Mouse (Mus musculus): Measurements from ENCODE around the gene Sgsm2.

Sgsm2 gene

GRCm38 (mm10) chr11:74896901-74897677 is at the start of gene Sgsm2:
Gene Sgsm2, minus strand, starts transcription at chr11:74897060.
- peak; percentile 52 to 54 for DNase-seq (ENCODE audit: low spot score in 2 of 2)

- no peak for DNase-seq (ENCODE audit: low spot score in 2 of 2)
These were observed 49.5 kb upstream of the Sgsm2 start for GRCm38 (mm10) chr11:74946348-74946747.

- no peak for DNase-seq (ENCODE audit: low spot score in 2 of 2)
These were observed 33.5 kb upstream of the Sgsm2 start for GRCm38 (mm10) chr11:74930391-74930790.

- no peak for DNase-seq (ENCODE audit: low spot score in 2 of 2)
These were observed 32.3 kb upstream of the Sgsm2 start for GRCm38 (mm10) chr11:74929111-74929510.

- DNase-seq (ENCODE audit: low spot score in 2 of 2) = no peak
These were observed 30.4 kb upstream of the Sgsm2 start for GRCm38 (mm10) chr11:74927236-74927725.

GRCm38 (mm10) chr11:74926388-74927005 is 29.6 kb upstream of the Sgsm2 start:
- DNase-seq (ENCODE audit: low spot score in 2 of 2) = no peak

DNA sequence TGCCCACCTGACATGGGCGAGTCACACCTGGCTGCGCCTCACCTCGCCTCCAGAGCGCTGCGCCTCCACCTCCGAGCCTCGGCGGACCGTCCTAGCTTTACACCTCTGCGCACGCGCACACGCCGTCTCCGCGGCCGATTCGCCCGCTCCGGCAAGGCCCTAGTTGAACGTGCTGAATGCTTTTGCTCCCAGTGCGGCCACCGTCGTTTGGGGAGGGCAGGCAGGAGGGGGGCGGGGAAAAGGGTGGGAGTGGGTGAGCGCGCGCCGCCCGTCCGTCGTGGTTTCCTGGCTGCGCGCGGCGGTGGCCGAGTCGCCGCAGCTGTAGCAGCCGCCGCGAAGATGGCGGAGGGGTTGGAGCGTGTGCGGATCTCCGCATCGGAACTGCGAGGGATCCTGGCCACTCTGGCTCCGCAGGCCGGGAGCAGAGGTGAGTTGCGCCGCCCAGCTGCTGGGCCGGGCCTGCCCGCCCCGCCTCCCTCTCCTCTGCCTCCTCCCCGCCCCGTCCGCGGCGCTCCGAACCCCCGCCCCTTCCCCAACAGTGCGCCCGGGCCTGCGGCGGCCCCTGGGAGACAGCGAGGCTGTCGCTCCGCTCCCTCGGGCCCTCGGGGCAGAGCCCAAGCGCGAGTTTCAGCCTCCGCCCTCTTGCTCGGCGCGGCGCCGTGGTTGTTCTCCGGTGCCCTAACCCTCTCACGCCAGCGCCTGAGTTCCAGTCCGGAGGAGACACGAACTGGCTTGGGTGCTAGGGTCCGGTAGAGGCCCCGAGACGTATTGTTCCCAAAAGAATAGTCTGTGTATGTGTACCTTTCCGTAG is 28.9 kb upstream of the Sgsm2 start, which contains the start of the genes Smg6 and Srr:
TSS of gene Smg6 (plus strand) at position 247 of the 811 bp plus-strand sequence.
TSS of gene Srr (minus strand) at position 372 of the 811 bp plus-strand sequence.
- DNase-seq (ENCODE audit: low spot score in 2 of 2) = peak; percentile 87 to 89

- no peak for DNase-seq (ENCODE audit: low spot score in 2 of 2)
These were observed 27.3 kb upstream of the Sgsm2 start for GRCm38 (mm10) chr11:74924149-74924548.

DNA sequence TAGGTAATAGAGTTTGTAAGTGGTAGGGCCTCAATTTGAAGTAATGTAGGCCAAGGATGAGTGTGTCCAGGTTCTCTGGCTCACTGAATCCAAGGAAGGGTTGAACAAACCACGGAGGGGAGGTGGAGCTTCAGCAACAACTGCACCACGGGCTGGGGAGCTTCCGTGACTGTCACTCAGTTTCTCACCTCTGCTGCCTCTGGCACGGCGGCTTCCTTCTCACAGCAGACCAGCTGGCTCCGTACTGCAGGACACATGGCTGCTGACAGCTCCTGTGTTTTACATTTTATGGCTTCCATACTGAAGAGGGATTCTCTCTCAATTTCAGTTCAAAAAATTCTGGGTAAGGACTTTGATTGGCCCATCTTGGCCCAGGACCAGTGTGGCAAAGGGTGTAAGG is 22.4 kb upstream of the Sgsm2 start:
- no peak for DNase-seq (ENCODE audit: low spot score in 2 of 2)

- DNase-seq (ENCODE audit: low spot score in 2 of 2) = no peak
These were observed 15.6 kb upstream of the Sgsm2 start for GRCm38 (mm10) chr11:74912492-74912891.

DNA sequence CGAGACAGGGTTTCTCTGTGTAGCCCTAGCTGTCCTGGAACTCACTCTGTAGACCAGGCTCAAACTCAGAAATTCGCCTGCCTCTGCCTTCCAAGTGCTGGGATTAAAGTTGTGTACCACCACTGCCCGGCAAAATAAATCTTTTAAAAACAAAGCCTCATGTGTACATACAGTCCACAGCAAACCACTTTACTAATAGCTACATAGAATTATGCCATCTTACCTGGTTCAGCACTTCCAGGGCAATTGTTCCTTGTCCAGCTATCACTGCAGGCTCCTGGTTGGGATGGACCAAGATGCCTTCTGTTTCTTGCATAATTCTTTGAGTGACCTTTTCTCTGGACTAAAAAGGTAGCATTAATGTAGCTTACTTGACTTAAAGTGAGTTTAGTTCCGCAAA is 13.1 kb upstream of the Sgsm2 start:
- DNase-seq (ENCODE audit: low spot score in 2 of 2) = no peak

DNA sequence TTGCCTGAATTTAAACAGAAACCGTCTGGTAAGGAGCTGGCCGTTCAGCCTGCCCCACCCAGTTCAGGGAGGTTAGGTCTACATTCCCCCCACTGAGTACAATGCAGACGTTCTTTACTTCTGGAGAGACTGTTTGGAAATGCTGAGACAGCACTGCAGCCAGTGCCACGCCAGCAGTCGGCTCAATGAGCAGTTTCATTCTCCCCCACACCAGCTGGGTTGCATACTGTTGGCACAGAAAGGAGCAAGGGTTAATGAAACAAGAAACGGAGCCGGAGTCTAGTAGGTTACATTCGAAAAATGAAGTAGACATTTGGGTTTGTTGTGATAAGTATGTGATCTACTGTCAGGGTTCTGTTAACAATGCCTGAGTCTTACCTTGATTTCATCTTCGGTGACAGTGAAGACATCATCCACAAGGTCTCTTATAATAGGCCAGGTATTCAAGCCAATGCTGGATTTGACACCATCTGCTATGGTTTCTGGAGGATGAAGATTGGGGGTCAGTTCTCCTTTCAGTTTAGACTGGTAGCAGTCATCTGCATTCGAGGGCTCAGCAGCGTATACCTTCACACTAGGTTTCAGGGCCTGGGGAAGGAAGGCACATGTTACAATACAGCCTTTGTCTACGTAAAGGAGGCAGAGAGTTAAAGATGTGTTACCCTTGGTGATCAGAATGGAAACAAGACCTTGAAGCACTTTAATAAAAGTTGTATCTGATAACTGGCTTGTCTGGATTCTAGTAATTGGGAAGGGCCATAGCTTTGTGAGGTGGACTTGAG is 11.9 kb upstream of the Sgsm2 start:
- DNase-seq (ENCODE audit: low spot score in 2 of 2) = no peak

DNA sequence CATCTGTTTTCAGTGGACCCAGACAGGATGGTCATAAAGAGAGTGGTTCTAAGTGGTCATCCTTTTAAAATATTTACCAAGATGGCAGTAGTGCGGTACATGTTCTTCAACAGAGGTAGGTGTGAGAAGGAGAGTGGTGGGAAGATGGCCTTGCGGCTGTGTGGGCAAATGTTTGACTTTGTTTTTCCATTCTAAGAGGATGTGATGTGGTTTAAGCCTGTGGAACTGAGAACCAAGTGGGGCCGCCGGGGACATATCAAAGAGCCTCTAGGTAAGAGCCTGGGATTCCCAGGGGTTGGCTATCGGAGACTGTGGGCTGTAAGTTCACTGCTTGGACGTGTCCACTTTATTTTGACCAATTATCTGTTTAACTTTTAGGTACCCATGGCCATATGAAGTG is 11.0 kb upstream of the Sgsm2 start:
- no peak for DNase-seq (ENCODE audit: low spot score in 2 of 2)

DNA sequence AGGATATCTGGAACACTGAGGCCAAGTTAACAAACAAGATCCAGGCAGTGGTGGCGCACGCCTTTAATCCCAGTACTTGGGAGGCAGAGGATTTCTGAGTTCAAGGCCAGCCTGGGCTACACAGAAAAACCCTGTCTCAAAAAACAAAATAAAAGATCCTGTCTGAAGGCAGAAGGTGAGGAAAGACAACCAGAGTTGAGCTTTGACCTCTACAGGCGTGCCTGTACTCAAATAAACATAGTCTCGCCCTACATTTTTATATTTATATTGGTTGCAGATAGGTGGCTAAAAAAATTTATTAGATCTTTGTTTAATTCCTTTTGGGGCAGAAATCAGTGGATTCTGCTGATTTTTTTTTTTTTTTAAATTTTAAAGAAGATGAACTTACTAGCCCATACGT is 5.6 kb upstream of the Sgsm2 start:
- DNase-seq (ENCODE audit: low spot score in 2 of 2) = no peak

DNA sequence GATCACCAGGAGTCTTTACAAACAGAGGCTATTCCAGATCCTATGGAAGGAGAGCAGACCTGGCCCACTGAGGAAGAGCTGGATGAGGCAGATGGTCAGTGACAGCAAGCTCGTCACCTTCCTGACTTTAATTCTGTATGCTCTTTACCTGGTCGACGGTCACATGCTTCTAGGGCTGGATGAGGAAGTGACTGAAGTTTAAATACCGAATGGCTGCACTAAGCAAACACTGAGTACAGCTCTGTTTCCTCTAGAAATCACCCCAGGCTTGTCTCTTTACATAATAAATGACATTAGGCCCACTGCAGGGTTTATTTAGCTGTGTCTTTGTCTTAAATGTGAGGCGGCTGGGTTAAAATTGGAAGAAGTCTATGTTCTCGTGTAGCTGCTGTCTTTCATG is 4.7 kb upstream of the Sgsm2 start:
- DNase-seq (ENCODE audit: low spot score in 2 of 2) = no peak

DNA sequence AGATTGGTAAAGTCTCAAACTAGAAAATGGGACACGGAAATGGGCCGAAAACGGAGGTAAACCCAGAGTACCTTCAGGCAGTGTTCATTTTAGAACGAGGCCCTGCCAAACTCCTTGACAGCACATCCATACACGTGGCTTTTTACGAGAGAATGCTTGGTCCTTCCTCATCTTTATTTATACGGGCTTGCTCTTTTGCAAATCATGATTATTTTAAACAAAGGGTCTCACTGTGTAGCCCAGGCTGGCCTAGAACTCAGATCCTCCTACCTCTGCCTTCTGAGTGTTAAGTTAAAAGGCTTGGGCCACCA is 1.6 kb upstream of the Sgsm2 start:
- no peak for DNase-seq (ENCODE audit: low spot score in 2 of 2)

GRCm38 (mm10) chr11:74897678-74898516 is 1.0 kb upstream of the Sgsm2 start, which contains the start of gene Tsr1:
Gene Tsr1, plus strand, starts transcription at chr11:74898071.
- DNase-seq (ENCODE audit: low spot score in 2 of 2) = peak; percentile 84 to 88

- DNase-seq (ENCODE audit: low spot score in 2 of 2) = peak; percentile 51 to 59
These were observed 620 bp downstream of the Sgsm2 start for GRCm38 (mm10) chr11:74895980-74896900.

GRCm38 (mm10) chr11:74894619-74895018 is 2.2 kb downstream of the Sgsm2 start:
- DNase-seq (ENCODE audit: low spot score in 2 of 2) = no peak
